Mouse (Mus musculus) testis, adult 2 months (tissue): Measurements from ENCODE around the gene Synj2.

Experiments
- CTCF ChIP-seq: fragments of 200-500 bp; IDR thresholded peaks from 2 replicates; pipeline ENCODE4 v1.5.1; 2012; ENCODE audit warnings: low read depth, mild to moderate bottlenecking, inconsistent platforms, low read length, moderate library complexity; ENCODE audit not compliant: control insufficient read depth, insufficient read depth, insufficient replicate concordance
- POLR2A ChIP-seq: fragments of 200-500 bp; IDR thresholded peaks from 2 replicates; pipeline ENCODE4 v1.6.1; 2012; ENCODE audit warnings: low read depth, mild to moderate bottlenecking, inconsistent platforms, low read length, moderate library complexity; ENCODE audit not compliant: control insufficient read depth

- TF ChIP-seq POLR2A (no peak), CTCF (no peak)
Observed at GRCm38 (mm10) chr17:5896607-5897006, 44.5 kb upstream of the Synj2 start.
